Mouse (Mus musculus) frontal cortex, postnatal 10 days (tissue): Measurements from ENCODE around the gene Col4a1.

ENCODE experiments used
- DNase-seq, 2 experiments: peaks; one replicate each; pipeline ENCODE4 v3.0.0; 2022; ENCODE audit warnings: low spot score in 2 of 2, mixed read lengths in 1 of 2

The Col4a1 gene

DNA sequence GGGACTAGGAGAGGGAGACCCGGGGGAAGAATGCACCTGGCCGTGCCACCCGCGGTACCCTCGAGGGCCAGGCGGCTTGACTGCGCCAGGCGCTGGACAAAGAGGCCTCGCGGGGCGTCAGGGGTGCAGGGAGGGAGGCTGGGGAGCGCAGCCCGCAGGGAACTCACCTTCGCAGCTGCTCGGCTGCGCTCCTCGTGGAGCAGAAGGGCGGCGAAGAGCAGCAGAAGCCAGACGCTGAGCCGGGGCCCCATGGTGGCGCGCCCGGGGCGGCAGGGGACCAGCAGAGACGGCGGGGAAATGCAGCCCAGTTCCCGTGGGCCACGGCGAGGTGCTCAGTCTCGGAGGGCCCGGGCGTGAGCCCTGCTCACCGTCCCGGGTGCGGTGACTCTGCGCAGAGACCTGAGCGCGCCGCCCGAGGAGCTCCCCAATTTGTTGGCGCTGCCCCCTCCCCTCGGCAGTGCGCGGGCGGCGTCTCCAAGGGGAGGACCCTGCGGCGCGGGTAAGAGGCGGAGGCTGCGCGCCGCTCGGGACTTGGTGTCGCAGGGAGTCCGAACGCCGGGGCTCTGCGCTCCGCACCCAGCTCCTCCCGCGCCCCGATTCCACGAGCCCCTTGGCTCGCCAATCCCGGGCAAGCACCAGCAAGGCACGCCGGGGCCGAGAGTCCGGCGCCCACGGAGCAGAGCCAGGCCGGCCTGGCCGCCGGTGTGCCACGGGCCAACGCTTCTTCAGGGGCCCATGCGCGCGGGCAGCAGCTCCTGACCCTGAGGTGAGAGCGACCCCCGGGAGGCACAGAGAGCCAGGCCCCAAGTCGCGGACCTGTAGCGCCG lies at the start of gene Col4a1, which contains the start of gene Col4a2:
Gene Col4a1, minus strand, starts transcription at position 478 of the 827 bp plus-strand sequence.
Gene Col4a2, plus strand, starts transcription at position 457 of the 827 bp plus-strand sequence.
- peak; percentile 70 to 77 for DNase-seq

DNA sequence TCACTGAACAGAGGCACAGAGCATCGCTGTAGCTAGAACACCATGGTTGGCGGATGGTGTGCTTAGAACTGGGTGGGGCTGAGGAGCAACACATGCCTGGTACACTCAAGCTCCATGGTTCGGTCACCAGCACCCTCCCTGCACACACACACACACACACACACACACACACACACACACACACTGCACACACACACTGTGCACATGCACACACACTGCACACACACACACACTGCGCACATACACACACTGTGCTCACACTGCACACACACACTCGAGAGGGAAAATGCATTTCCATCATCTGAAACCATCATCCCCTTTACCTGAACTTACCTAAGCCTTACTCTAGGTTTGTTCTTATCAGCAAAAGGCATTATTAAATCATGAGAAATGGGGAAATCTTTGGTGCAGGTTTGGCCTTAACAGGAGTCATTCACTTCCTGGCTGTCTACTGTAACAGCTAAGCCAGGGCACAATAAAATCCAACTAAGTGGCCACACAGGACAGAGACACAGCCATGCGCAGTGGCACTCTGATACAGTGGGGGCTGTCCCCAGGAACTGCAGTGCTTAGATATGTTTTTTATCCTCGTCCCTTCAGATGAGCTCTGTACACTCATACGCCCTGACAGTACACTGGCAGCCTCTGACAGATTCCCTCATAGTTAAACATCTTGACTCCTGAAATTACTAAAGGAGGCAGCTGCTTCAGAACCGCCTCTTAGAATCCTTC lies 49.1 kb upstream of the Col4a1 start:
- no peak for DNase-seq

DNA sequence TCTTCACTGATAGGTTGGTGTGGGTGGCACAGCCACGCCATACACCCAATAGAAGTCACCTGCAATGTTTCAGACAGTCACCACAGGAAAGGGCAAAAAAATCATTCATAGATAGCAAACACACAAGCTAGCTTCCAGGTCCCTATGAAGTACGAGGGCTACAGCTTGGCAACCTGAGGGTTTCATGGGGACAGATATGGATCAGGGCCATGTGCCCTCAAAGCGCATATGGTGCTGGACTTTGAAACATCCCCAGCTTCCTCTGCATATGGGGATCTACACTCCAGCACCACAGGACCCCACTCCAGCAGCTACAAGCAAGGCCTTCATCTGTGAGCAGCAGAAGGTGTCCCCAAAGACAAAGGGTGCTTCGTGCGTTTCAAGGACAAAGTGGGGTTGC lies 47.2 kb upstream of the Col4a1 start:
- DNase-seq, result no peak

DNA sequence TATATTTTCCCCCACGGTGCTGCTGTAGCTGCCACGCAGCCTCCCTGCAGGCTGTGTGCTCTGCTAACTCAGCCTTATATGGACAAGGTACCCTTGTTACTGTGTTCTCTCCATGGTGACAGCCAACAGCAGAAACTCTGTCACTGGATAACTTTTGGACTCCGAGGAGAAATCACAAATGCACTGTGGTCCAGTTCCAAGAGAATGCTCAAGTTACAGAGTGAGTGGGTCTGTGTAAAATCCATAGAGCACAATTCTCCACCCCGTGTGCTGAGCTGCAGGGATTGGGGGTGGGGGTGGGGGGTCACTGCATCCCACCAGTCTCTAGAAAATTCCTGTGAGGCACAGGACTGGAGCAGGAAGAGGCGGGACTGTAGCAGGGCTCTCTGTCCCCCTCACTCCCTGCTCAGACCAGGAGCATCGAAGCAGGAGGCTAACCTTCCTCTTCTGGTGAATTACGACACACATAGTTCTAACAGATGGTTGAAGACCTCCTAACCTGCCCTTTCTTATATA lies 45.4 kb upstream of the Col4a1 start:
- no peak for DNase-seq

DNA sequence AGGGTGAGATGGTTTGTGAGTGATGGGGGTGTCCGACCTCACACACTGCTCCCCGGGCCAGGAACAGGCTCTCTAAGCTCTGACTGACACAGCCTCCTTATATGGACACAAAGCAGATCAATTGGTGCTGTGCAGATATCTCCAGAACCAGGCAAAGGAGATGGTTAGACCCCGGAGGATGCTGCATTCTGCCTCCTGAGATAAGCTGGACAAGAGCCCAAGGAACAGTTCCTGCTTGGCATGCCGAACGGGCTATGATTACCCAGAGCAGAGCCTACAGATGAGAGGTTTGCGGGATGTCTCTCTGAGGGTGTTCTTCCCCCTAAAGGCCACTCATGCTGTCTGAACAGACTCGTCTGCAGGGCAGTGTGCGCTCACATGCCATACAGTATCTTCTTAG lies 44.1 kb upstream of the Col4a1 start:
- DNase-seq, result no peak

DNA sequence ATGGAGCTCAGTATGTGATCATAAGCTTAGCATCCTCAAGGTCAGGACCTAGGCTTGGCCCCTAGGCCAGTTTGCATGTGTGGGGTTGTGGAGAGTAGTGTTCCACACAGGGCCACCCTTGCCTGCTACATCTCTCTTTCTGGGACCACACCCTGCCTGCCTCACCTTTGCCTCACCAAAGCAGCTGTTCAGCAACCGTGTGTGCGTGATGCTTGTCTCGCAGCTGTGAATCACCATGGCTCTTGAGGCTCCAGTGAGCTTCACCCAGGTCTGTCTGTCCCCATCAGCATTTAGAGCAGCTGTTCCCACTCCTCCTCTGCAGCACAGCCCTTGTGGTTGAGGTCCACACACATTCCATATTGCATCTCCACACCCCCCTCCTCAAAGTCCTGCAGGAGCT lies 43.3 kb upstream of the Col4a1 start:
- no peak for DNase-seq

DNA sequence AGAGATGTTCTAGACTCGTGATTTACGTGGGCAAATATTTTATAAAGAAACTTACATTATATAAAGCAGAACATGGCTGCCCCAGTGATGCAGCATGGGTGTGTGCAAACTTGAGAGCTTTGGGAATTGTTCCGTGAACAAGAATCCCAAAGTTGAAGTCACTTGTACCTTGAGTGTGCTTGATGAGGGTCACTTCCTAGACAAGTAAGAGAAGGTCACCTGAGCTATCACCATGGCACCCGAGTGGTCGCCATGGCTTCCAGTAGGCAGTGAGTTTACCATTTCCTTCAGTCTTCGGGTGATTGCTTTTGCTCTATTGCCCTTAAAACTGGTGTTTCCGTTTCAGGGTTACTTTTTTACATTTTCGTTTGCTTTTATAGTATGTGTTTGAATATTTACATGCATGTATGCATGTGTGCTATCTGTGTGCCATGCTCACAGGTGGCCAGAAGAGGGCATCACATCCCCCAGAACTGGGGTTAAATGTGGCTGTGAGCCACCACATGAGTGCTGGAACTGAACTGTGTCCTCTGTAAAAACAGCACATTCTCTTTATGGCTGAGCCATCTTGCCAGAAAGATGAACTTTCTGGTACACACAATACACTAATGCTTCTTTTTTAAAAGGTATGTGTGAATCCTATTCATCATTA lies 42.3 kb upstream of the Col4a1 start:
- no peak for DNase-seq

DNA sequence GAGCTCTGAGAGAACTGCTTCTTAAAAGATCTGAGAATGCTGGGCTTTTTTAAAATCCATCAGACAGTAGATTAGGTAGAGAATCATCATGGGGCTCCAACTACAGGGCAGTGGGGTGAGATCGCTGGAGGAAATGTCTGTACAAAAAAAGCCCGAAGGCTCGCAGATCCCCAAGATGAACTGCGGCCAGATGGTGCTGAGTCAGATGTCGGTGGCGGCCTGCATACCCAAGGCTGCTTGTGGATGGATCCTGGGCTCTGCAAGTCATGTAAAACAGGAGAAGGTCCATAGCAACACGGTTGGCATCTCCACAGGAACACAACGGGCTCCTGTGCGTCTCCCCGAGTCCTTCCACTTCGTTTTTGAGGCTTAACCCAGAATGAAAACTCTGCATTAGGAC lies 39.9 kb upstream of the Col4a1 start:
- DNase-seq, result peak in 1 of 2 experiments; percentile 27

DNA sequence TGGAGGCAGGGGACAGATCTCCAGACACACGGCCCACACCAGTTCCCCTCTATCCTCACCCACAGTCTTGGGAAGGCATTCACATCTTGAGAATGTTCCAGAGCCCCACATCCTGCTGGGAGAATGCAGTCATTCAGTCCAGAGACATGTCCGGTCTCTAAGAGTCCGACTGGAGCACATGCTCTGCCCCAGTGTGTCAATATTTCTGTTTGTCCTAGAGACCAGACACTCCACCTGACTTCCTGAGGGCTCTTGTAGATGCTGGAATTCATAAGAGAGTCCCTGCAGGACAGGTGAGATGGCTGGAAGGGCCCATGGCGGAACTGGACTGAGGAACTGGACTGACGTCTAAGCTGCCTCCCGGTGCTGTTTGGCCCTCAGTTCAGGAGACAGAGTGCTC lies 38.7 kb upstream of the Col4a1 start:
- no peak for DNase-seq

DNA sequence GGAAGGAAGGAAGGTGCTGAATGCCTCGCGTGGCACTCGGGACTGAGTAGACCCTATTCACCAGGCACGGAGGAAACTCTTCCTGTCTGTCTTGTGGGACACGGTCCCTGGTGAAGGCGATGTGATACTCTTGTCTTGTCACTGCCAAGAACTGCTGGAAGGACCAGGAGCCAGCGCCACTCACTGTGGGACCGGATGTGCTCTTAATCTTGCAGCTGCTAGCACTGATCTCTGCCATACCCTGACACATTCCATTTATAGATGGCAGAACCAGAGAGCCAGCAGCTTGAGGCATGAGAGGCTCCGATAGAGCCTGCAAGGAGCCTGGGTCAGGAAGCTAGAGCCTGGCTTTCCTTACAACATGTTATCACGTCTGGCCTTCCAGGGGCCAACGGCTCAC lies 36.0 kb upstream of the Col4a1 start:
- DNase-seq, result no peak

DNA sequence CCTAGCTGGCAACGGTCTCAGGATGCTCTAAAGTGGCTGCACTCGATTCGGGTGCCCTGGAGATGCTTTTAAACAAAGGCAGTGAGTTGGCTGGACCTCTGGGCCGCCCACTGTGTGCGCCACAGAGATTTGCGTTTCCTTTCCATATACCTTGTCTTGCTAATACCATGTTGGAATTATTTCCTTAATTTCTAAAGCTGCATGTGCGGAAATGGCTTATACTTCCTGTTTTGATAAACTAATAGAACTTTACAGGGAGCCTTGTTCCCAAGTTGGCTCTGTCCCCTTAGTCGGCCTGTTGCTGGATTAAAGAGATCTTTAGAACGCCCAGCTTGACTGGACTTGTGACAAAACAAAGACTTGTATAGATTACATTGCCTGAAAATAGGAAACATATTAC lies 35.1 kb upstream of the Col4a1 start:
- DNase-seq, result no peak

DNA sequence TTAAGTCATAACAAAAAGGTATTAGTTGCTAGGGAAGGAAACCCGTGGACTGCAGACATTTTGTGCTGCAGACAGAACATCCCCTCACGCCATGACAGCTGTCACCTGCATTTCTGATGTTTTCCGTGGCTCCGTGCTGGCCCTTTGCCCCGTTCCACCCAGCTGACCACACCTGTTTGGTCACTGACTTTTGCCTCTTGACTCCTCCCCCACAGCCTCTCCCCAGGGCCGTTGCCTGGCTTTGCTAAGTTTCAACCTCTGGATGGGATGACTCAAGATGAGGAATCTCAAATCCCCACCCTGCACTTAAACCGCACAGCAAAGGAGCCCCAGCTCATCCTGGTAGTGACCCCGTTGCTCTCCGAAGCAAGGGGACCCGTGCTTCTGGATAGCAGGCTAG lies 33.6 kb upstream of the Col4a1 start:
- no peak for DNase-seq

DNA sequence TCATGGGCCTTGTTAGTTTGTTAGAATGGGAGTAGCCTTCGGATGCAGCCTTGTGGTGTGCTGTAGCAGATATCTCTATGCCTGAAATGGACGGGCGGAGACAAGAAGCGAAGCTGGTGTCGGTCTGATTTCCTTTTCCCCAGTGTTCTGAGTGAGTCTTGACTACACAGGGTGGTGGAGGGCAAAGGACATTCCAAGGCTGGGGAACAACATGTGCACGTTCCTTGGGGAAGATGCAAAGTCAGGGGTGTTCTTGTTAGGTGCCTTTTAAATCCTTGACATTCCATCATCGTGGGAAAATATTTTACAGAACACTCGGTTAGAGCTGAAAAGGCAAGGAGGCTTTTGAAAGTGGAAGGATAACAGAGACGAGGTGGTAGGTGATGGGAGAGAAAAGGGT lies 31.8 kb upstream of the Col4a1 start:
- DNase-seq, result no peak

DNA sequence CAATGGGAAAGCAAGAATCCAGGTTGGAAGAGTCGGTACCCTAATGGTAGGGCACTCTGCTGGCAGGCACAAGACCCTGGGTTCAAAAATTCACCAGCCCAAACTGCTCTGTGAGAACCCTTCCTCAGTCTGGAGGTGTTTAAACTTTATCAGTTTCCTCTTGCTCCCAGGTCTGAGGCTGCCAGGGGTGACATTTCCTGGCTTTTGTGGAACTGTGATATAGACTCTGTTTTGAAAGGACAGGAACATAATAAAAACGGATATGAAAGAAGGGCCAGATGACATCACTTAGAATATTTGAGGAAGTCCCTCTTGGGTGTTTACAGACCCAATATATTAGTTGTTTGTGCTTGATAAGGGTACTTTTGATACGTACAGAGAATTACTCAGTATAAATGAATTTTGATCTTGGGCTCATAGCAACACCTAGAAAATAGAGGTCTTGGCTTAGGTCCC lies 28.5 kb upstream of the Col4a1 start:
- no peak for DNase-seq

DNA sequence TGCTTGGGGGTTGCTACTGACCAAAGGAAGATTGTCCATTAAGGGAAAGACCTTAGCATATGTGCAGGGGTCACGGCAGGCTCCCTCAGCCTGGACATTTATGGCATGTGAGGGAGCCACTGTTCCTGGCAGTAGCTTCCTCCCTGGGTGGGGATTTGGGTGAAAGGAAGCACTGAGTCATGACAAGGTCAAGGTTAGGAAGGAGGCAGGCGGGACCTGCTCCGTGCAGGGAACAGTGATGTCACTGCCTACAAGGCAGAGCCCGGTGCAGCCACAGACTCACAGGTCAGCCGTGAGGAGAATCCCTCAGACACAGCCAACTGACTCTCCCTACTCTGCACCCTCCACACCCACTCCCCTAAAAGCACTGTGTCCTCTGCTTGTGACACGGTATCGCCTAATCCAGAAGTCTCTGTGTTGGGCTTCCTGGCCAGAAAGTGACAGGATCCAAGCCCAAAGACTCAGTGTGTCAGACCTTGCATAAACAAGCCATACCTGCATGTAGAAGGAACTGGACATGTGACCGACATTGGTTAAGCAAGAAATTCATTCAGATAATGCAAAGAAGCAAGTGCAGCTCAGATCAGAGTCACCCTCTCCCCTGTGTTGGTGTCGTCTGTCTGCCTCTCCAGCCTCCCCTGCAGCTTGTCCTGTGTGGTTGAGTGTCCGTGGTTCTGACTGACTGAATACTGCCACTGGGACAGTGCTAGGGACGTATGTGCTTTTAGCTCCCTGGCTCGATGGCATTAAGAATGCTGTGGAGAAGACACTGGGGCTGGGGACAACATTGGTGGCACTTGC lies 27.9 kb upstream of the Col4a1 start:
- DNase-seq, result no peak

DNA sequence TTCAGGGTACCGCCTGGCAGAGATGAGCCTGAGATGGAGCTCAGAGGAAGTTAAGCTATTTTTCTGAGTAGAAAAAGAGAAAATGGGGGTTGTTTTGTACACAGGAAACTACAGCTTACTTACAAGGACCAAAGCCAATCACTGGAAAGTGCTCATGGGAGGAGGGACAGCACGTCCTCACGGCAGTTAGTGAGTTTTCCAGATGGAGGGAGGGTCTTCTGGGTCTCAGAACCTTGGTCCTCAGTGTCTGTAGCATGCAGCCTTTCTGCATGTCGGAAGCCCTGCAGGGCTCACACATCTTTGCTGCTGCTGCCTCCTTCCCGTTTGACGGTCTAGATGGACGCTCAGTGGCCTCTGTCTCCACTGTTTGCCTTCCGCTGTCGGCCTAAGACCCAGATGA lies 25.9 kb upstream of the Col4a1 start:
- no peak for DNase-seq

DNA sequence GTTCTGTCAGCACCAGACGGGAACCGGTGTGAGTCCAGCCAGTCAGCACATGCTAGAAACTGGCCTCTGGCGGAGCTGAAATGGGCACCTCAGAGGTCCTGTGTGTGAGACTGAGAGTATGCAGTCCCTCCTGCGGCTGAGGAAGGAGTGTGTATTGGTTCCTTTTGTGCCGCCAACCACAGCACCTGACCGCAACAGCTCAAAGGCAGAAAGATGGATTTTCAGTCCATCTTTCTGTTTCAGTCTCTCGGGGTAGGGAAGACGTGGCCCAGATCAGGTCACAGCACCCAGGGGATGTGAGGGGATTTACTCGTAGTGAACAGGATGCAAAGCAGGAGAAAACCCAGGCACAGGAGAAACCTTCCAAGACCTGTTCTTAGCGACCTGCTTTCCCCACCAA lies 25.0 kb upstream of the Col4a1 start:
- no peak for DNase-seq

DNA sequence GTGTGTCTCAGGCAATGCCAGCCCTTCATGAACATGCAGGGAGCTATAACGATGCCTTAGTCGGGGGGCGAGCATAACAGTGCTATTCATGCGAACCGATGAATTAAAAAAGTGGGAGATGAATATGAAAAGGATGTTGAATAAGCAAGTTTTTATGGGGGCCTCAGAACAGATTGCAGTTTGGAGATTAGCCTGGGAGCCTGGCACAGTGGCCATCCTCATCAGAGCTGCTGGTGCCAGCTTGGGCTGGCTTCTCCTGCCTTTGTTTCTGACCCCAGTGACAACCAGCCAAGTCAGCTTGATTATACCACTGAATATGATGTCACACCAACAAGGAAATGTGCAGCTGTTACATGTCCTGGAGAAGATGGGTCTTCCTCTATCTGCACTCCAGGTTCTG lies 23.7 kb upstream of the Col4a1 start:
- no peak for DNase-seq

DNA sequence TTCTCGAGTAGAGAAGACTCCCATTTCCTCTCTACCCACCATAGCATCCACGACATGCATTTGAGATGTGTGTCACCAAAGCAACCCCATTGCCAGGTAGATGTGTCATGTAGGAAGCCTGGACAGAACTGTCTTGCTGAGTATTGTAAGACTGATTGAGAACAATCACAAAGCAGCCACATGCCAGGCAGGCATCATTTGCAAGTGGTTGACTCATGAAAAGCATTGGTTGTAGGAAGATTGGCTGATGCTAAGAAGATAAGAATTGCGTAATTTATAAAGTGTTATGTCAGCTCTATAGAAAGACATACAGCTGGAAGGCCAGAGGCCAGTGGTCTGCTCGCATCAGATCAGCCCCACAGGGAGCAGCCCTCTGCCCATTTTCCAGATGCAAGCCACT lies 22.6 kb upstream of the Col4a1 start:
- DNase-seq, result no peak

DNA sequence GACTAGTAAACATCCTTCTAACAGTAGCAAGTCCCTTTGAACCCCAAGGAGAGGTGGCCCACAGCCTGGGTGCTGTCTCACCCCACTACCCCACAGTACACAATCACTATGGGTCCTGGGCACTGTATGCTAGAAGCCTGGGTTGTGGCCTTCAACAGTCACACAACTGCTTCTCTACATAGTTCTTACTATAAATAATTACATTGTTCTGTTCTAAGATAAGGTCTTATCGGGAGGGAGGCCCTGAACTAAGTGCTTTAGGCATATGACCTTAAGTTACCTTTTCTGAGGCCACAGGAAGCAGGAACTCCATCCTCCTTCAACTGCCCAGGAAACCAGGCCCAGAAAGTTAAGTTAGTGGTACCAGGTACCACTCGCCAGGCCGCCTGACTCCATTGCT lies 21.9 kb upstream of the Col4a1 start:
- DNase-seq, result no peak

DNA sequence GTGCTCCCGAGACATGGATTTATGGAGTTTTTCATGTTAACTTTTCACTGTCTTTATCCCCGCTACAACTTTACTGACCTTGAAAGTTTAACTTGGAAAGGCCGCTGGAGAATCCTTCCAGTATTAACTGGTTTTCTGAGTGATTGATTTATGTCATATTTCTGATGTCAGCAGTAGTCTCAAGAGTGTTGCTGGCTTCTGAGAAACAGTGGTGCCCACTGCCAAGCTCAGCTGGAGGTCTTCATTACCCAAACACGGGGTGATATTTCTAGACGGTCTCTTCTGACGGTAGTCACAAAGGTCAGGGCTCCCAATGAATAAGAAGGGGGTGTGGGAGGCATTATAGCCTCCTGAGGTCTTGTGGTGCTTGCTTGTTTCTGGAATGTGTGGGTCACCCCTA lies 21.1 kb upstream of the Col4a1 start:
- DNase-seq, result no peak

DNA sequence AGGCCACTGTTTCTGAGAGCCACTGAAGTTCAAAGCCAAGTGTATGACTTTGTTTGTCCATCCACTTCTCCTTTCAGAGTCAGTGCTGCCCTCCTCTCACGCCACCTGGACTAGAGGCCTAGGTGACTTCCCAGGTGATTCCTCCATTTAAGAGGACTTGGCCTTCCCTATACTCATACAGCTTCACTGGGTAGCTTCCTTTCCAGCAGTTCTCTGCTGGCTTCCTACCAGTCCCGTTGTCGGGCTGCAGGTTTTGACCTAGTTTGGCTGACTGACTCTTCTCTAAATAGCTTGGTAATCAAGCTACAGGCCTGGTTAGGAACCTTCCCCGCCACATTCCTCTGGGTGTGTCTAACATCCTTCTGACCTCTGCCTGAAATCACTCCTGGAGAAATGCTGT lies 18.9 kb upstream of the Col4a1 start:
- DNase-seq, result no peak
